Mouse (Mus musculus): Measurements from ENCODE around the gene Olfr1178. TPM values are rescaled to one million over a fixed set of nuclear protein-coding genes. Genes with fewer than 3 reads are reported as not detected.

The Olfr1178 gene
- not detected in 2 replicates for polyA plus RNA-seq (2015; fragmentation: Nextera tagmentation; extraction: Ambion mirVana)

DNA sequence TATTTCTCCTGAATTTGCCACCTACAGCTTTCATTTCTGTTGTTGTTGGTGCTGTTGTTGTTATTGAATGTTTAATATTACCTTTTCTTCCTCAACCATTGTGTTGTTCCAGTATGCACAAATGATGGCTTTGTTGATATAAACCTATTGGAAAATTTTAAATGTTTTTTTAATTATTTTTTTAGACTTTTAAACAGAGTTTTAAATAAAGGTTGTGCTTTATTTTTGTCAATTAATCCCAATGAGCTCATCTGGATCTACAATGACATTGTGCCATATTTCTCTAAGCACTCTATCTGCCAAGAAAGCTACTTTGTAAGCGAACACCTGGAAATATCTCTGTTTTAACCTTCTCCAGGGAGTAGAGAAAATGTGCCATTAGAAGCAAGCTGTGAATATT, at the start of gene Olfr1178:
Gene Olfr1178, plus strand, starts transcription at position 301 of the 400 bp plus-strand sequence.
- Histone ChIP-seq H3K9ac (replicated peaks) (no peak within 1 kb of the TSS), H3K4me1 (replicated peaks) (no peaks in the 10 kb centered on the region), H3K9me3 (no peaks in the 10 kb centered on the region), H3K4me2 (replicated peaks) (no peak within 1 kb of the TSS), H3K27me3 (no peaks in the 10 kb centered on the region), H3K27ac (no peak within 1 kb of the TSS), H3K36me3 (no peaks in the 10 kb centered on the region), H3K4me3 (replicated peaks) (no peak within 1 kb of the TSS)
- 88% methylated on average over 1 of the region's 1 CpGs for WGBS
- ATAC-seq = no peak

DNA sequence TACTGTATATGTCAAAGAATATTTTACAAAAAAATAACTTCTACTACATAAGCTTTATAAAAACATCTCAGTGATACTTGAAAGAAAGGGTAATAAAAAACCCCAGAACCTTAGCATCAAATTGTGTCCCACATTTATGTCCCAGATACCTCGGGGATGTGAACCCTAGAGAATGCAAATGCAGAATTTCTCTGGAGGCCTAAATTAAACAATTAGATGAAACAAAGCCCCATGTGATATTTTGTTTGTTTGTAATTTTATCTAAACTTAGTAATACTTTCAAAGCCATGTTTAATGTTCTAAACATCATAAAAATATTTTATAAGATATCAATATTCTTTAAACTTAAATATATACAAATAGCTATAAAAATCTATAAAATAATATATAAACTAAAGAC, 40.5 kb upstream of the Olfr1178 start, which contains the start of gene Olfr1177-ps:
Gene Olfr1177-ps, minus strand, starts transcription at position 101 of the 400 bp plus-strand sequence.
- no peak within 1 kb of the TSS for H3K27ac ChIP-seq
- H3K4me1 ChIP-seq (replicated peaks) = no peaks in the 10 kb centered on the region
- no peak within 1 kb of the TSS for H3K9ac ChIP-seq (replicated peaks)
- WGBS = 88% methylated on average over 1 of the region's 1 CpGs
- H3K27me3 ChIP-seq = no peaks in the 10 kb centered on the region
- H3K4me3 ChIP-seq (replicated peaks) = no peak within 1 kb of the TSS
- H3K36me3 ChIP-seq = no peaks in the 10 kb centered on the region
- H3K9me3 ChIP-seq = no peaks in the 10 kb centered on the region
- no peak for ATAC-seq
- H3K4me2 ChIP-seq (replicated peaks) = no peak within 1 kb of the TSS

- no peaks in the 10 kb centered on the region for H3K27me3 ChIP-seq
- 3% methylated on average over 2 of the region's 2 CpGs for WGBS
- peak; percentile 60 for ATAC-seq
- no peak overlapping the region for H3K4me2 ChIP-seq (replicated peaks)
- no peak overlapping the region for H3K4me3 ChIP-seq (replicated peaks)
- no peak overlapping the region for H3K9ac ChIP-seq (replicated peaks)
- H3K9me3 ChIP-seq = no peaks in the 10 kb centered on the region
- H3K4me1 ChIP-seq (replicated peaks) = no peaks in the 10 kb centered on the region
- no peak overlapping the region for H3K27ac ChIP-seq
- H3K36me3 ChIP-seq = no peaks in the 10 kb centered on the region
These were observed 30.6 kb upstream of the Olfr1178 start for GRCm38 (mm10) chr2:88356304-88356703.

- Histone ChIP-seq H3K4me3 (replicated peaks) (no peak within 1 kb of the TSS), H3K4me2 (replicated peaks) (no peak within 1 kb of the TSS), H3K9me3 (no peaks in the 10 kb centered on the region), H3K4me1 (replicated peaks) (no peaks in the 10 kb centered on the region), H3K9ac (replicated peaks) (no peak within 1 kb of the TSS), H3K27me3 (no peaks in the 10 kb centered on the region), H3K36me3 (no peaks in the 10 kb centered on the region), H3K27ac (no peak within 1 kb of the TSS)
- no peak for ATAC-seq
- WGBS = 89% methylated on average over 3 of the region's 3 CpGs
These were observed 19.5 kb downstream of the Olfr1178 start, which contains the start of gene Olfr1179 for GRCm38 (mm10) chr2:88406353-88406752. Gene Olfr1179 (minus strand): TSS chr2:88406453.

DNA sequence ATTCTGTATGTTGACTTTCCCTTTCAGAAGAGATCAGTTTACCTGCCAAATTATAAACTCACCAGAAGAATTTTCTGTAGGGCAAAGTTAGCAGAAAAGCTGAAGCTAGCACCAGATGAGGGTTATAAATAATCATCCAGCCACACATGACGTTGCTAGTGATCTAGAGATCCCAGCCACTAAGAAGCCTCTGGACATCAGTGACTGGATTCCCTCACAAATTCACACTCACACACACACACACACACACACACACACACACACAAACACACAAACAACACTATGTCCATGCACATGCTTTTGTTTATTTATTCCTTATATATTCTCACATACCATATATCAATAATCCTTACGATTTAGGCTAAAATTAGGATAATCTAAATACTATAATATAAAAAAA, 32.2 kb downstream of the Olfr1178 start, which contains the start of gene Olfr1180:
Gene Olfr1180, minus strand, starts transcription at position 101 of the 400 bp plus-strand sequence.
- Histone ChIP-seq H3K4me3 (replicated peaks) (no peak within 1 kb of the TSS), H3K27me3 (no peaks in the 10 kb centered on the region), H3K36me3 (no peaks in the 10 kb centered on the region), H3K4me2 (replicated peaks) (no peak within 1 kb of the TSS), H3K27ac (no peak within 1 kb of the TSS), H3K9me3 (no peaks in the 10 kb centered on the region), H3K4me1 (replicated peaks) (no peaks in the 10 kb centered on the region), H3K9ac (replicated peaks) (no peak within 1 kb of the TSS)
- ATAC-seq = no peak
- WGBS = 73% methylated on average over 2 of the region's 2 CpGs

- no peaks in the 10 kb centered on the region for H3K9me3 ChIP-seq
- ATAC-seq = no peak
- 97% methylated on average over 1 of the region's 1 CpGs for WGBS
- no peak within 1 kb of the TSS for H3K4me2 ChIP-seq (replicated peaks)
- no peak within 1 kb of the TSS for H3K4me3 ChIP-seq (replicated peaks)
- no peak within 1 kb of the TSS for H3K9ac ChIP-seq (replicated peaks)
- no peaks in the 10 kb centered on the region for H3K27me3 ChIP-seq
- H3K4me1 ChIP-seq (replicated peaks) = no peaks in the 10 kb centered on the region
- no peak within 1 kb of the TSS for H3K27ac ChIP-seq
- H3K36me3 ChIP-seq = no peaks in the 10 kb centered on the region
These were observed 39.2 kb downstream of the Olfr1178 start, which contains the start of gene Olfr1181 for GRCm38 (mm10) chr2:88426071-88426470. Gene Olfr1181 (minus strand): TSS chr2:88426171.

DNA sequence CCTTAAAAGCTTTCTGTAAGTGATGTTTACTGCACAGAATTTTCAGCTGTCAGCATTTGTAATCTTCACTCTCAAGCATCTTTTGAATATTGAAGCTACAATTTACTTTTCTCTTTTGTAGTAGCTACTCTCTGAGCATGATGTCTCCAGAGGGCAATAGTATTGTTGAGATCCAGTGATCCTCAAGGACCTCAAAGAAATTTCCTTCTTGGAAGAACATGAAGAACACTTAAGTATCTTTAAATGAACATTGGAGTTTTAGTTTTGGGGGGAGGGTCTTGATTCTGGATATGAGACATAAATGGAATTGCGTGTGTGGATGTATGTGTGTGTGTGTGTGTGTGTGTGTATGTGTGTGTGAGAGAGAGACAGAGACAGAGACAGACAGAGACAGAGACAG, 62.2 kb downstream of the Olfr1178 start, which contains the start of gene Gm13757:
Gene Gm13757, minus strand, starts transcription at position 101 of the 400 bp plus-strand sequence.
- Histone ChIP-seq H3K9ac (replicated peaks) (no peak within 1 kb of the TSS), H3K4me2 (replicated peaks) (no peak within 1 kb of the TSS), H3K9me3 (no peaks in the 10 kb centered on the region), H3K27me3 (no peaks in the 10 kb centered on the region), H3K4me3 (replicated peaks) (no peak within 1 kb of the TSS), H3K27ac (no peak within 1 kb of the TSS), H3K4me1 (replicated peaks) (no peaks in the 10 kb centered on the region), H3K36me3 (no peaks in the 10 kb centered on the region)
- 93% methylated on average over 1 of the region's 1 CpGs for WGBS
- no peak for ATAC-seq

Other genes starting within 250 kb of the Olfr1178 start
- gene Olfr1167, start 231.9 kb upstream of the Olfr1178 start, polyA plus RNA-seq (2015; fragmentation: Nextera tagmentation; extraction: Ambion mirVana) = not detected in 2 replicates
- gene Olfr1168, start 205.2 kb upstream of the Olfr1178 start, polyA plus RNA-seq (2015; fragmentation: Nextera tagmentation; extraction: Ambion mirVana) = not detected in 2 replicates
- gene Olfr1170, start 158.7 kb upstream of the Olfr1178 start, polyA plus RNA-seq (2015; fragmentation: Nextera tagmentation; extraction: Ambion mirVana) = not detected in 2 replicates
- not detected in 2 replicates for gene Olfr1173, start 107.2 kb upstream of the Olfr1178 start, polyA plus RNA-seq (2015; fragmentation: Nextera tagmentation; extraction: Ambion mirVana)
- gene Olfr1174-ps, start 71.9 kb upstream of the Olfr1178 start, polyA plus RNA-seq (2015; fragmentation: Nextera tagmentation; extraction: Ambion mirVana) = not detected in 2 replicates
- gene Olfr1175-ps, start 59.8 kb upstream of the Olfr1178 start, polyA plus RNA-seq (2015; fragmentation: Nextera tagmentation; extraction: Ambion mirVana) = not detected in 2 replicates
- gene Olfr1176, start 50.3 kb upstream of the Olfr1178 start, polyA plus RNA-seq (2015; fragmentation: Nextera tagmentation; extraction: Ambion mirVana) = not detected in 2 replicates
- gene Olfr1177-ps, start 40.6 kb upstream of the Olfr1178 start, polyA plus RNA-seq (2015; fragmentation: Nextera tagmentation; extraction: Ambion mirVana) = not detected in 2 replicates
- not detected in 2 replicates for gene Olfr1179, start 19.4 kb downstream of the Olfr1178 start, polyA plus RNA-seq (2015; fragmentation: Nextera tagmentation; extraction: Ambion mirVana)
- gene Olfr1180, start 32.1 kb downstream of the Olfr1178 start, polyA plus RNA-seq (2015; fragmentation: Nextera tagmentation; extraction: Ambion mirVana) = not detected in 2 replicates
- not detected in 2 replicates for gene Olfr1181, start 39.1 kb downstream of the Olfr1178 start, polyA plus RNA-seq (2015; fragmentation: Nextera tagmentation; extraction: Ambion mirVana)
- not detected in 2 replicates for gene Gm13757, start 62.1 kb downstream of the Olfr1178 start, polyA plus RNA-seq (2015; fragmentation: Nextera tagmentation; extraction: Ambion mirVana)
- not detected in 2 replicates for gene Olfr1183, start 67.8 kb downstream of the Olfr1178 start, polyA plus RNA-seq (2015; fragmentation: Nextera tagmentation; extraction: Ambion mirVana)
- not detected in 2 replicates for gene Olfr1184, start 96.5 kb downstream of the Olfr1178 start, polyA plus RNA-seq (2015; fragmentation: Nextera tagmentation; extraction: Ambion mirVana)
- not detected in 2 replicates for gene Olfr1185-ps1, start 106.3 kb downstream of the Olfr1178 start, polyA plus RNA-seq (2015; fragmentation: Nextera tagmentation; extraction: Ambion mirVana)
- gene Olfr1186, start 131.5 kb downstream of the Olfr1178 start, polyA plus RNA-seq (2015; fragmentation: Nextera tagmentation; extraction: Ambion mirVana) = not detected in 2 replicates
- not detected in 2 replicates for gene Olfr1188, start 169.9 kb downstream of the Olfr1178 start, polyA plus RNA-seq (2015; fragmentation: Nextera tagmentation; extraction: Ambion mirVana)
- not detected in 2 replicates for gene Olfr1189, start 199.4 kb downstream of the Olfr1178 start, polyA plus RNA-seq (2015; fragmentation: Nextera tagmentation; extraction: Ambion mirVana)